Mouse (Mus musculus) retina, adult 2 months (tissue): Measurements from ENCODE around the gene Furin.

Source experiments
- DNase-seq: peaks from one replicate; pipeline ENCODE4 v3.0.0-alpha.2; 2012; ENCODE audit warnings: low read depth, low spot score

The Furin gene

DNA sequence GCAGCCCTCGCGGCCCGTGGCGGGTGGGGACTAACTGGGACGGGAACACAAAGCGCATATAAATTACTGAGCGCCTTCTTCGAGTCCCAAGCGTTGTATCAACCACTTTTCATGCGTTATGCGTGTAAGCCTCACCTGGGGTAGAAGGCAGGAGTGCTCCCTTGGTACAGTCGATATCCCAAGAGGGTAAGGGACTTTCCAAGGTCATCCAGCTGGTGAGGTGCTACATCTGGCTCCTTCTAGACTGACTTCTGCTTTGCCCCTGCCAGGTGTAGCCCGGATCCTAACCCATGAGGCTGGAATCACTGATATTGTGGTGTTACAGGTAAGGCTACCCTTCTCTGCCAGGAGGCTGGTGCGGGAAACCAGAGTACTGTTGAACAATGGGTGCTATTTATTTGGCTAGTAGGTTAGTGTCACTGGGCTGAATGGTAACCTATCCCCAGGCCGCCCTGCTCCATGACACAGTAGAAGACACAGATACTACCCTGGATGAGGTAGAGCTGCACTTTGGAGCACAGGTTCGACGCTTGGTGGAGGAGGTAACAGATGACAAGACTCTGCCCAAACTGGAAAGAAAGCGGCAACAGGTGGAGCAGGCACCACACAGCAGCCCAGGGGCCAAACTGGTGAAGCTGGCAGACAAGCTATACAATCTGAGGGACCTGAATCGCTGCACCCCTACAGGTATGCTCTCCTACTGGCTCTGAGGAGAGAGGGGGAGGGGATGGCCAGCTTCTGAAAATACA lies 61.8 kb downstream of the Furin start:
- no peak for DNase-seq

DNA sequence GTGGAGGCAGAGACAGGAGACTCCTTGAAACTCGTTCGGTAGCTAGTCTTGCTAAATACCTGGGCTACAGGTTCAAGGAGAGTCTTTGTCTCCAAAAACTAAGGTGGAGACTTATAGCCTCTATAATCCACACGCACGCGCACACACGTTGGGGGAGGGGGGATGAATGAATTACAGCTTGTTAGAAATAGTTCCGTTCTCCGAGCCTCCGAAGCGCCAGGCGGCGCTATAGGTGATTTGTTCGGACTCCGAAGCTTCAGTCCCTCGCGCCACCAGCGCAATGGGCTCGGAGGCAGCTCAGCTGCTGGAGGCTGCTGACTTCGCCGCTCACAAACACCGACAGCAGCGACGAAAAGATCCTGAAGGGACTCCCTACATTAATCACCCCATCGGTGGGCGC lies 62.4 kb downstream of the Furin start, which contains the start of gene Hddc3:
Gene Hddc3 (plus strand): TSS at position 247 of the 400 bp plus-strand sequence.
- DNase-seq, result peak; percentile 95

DNA sequence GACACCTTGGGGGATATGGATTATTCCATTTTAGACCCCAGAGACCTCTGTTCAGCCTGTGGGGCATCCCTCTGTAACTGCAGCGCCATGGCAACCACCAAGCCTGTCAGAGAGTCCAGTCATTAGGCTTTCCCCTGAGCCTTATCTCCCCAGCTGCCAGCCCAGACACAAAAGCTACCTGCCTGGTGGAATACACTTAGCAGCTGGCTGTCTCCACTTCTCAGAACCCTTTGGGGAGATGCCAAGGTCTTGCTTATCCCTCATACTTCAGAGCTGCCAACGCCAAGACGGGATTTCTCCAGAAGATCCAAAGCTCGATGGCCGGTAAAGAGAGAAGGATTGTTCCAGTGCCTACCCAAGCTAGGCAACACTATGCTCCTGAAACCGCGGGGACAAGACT lies 63.4 kb downstream of the Furin start:
- no peak for DNase-seq

DNA sequence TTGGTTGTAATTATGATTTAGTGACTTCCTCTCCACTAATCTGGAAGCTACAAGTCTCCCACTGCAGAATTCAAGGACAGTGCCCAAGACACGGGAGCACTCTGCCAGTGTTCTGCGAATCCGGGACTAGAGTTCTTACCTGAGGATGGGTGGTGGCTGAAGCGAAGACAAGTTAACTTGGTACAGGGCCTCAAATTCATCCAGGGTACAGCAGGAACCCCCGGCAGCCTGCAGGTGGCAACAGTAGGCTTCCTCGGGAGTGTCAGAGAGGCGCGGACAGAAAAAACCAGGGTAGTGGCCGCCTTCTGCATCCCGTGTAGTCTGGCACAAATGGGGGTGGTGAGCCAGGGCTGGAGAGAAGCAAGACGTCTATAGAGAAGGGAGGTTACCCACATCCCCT lies 64.4 kb downstream of the Furin start, which contains the start of gene Unc45a:
Gene Unc45a (minus strand): TSS at position 213 of the 400 bp plus-strand sequence.
- peak; percentile 46 for DNase-seq

DNA sequence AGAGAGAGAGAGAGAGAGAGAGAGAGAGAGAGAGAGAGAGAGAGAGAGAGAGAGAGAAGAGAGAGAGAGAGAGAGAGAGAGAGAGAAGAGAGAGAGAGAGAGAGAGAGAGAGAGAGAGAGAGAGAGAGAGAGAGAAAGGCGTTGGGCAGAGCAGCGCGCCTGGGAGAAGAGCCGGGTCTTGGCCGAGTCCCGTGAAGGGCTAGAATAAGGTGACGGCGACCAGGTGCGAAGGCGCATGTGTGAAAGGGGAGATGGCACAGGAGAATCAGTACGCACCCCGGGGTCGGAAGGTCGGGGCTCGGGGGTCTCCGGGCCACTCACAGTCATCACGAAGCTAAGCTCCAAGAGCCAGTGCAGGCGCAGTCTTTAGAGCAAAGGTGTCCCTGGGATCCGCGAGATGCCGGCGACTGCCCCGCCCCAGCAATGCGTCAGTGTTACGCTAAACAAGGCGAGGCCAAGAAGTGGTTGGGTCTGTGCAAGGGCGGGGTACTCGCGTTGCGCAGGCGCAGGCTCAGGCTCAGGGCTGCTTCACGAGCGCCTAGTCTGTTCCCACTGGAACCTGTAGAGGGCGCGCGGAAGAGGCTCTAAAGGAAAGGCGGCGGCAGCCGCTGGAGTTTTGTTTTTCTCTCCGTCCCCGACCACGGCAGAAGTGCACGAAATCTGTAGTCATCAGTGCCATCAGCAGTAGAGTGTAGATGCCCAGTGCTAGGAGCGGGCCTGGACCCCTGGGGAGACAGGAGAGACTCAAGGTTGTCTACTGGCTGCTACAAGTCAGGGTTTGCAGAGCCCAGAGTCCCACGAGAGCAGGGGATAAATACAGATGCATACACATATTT lies 65.2 kb downstream of the Furin start:
- DNase-seq, result peak; percentile 96

DNA sequence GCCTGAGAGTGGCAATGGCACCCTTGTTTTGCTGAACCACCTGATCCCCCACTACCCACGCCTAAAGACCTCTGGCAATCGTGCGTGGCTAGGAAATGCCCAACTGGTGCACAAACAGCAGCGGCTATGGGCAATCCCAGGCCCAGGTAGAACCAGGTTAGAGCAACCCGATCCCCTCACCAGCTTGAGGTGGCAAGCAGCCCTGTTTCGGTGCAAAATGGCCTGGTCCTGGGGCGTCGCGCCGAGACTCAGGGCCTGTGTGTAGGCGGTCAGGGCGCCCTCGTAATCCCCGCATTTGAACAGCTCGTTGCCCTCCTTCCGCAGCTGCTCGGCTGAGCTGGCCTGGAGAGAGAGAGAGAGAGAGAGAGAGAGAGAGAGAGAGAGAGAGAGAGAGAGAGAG lies 65.9 kb downstream of the Furin start:
- peak; percentile 54 for DNase-seq
